Mouse (Mus musculus): Measurements from ENCODE around the gene Paxx. TPM values are rescaled to one million over a fixed set of nuclear protein-coding genes. Genes with fewer than 3 reads are reported as not detected.

Paxx gene
- polyA plus RNA-seq, 1 experiment from 2014 or later: 130 TPM

- WGBS: 70% methylated on average over 6 of the region's 6 CpGs
- no peaks in the 10 kb centered on the region for H3K36me3 ChIP-seq (ENCODE audit: control insufficient read depth, insufficient read depth, low read length)
- no peak overlapping the region for H3K9ac ChIP-seq (ENCODE audit: low read depth, low read length)
- H3K27me3 ChIP-seq (ENCODE audit: control insufficient read depth, insufficient read depth, low read depth, low read length): no peaks in the 10 kb centered on the region
- no peak overlapping the region for H3K4me3 ChIP-seq (ENCODE audit: low read depth, low read length)
- H3K27ac ChIP-seq (ENCODE audit: low read length): no peak overlapping the region
- H3K9me3 ChIP-seq (replicated peaks; ENCODE audit: control insufficient read depth, low read length, poor library complexity, severe bottlenecking): no peaks in the 10 kb centered on the region
- H3K4me1 ChIP-seq (ENCODE audit: control insufficient read depth, insufficient read depth, low read length): no peaks in the 10 kb centered on the region
- no peak for ATAC-seq
- H3K4me2 ChIP-seq (ENCODE audit: low read length): no peak overlapping the region
Measured at GRCm38 (mm10) chr2:25487965-25488670, 27.2 kb upstream of the Paxx start.

- Histone ChIP-seq H3K4me2 (ENCODE audit: low read length) (no peak overlapping the region), H3K9me3 (replicated peaks; ENCODE audit: control insufficient read depth, low read length, poor library complexity, severe bottlenecking) (no peaks in the 10 kb centered on the region), H3K4me1 (ENCODE audit: control insufficient read depth, insufficient read depth, low read length) (no peaks in the 10 kb centered on the region), H3K4me3 (ENCODE audit: low read depth, low read length) (no peak overlapping the region), H3K36me3 (ENCODE audit: control insufficient read depth, insufficient read depth, low read length) (no peaks in the 10 kb centered on the region), H3K27ac (ENCODE audit: low read length) (no peak overlapping the region), H3K9ac (ENCODE audit: low read depth, low read length) (no peak overlapping the region), H3K27me3 (ENCODE audit: control insufficient read depth, insufficient read depth, low read depth, low read length) (no peaks in the 10 kb centered on the region)
- 66% methylated on average over 11 of the region's 11 CpGs for WGBS
- no peak for ATAC-seq
Measured at GRCm38 (mm10) chr2:25484901-25485647, 24.2 kb upstream of the Paxx start.

GRCm38 (mm10) chr2:25482969-25483368 lies 22.1 kb upstream of the Paxx start:
- Histone ChIP-seq H3K9ac (ENCODE audit: low read depth, low read length) (no peak overlapping the region), H3K27me3 (ENCODE audit: control insufficient read depth, insufficient read depth, low read depth, low read length) (no peaks in the 10 kb centered on the region), H3K4me3 (ENCODE audit: low read depth, low read length) (no peak overlapping the region), H3K27ac (ENCODE audit: low read length) (no peak overlapping the region), H3K4me1 (ENCODE audit: control insufficient read depth, insufficient read depth, low read length) (no peaks in the 10 kb centered on the region), H3K36me3 (ENCODE audit: control insufficient read depth, insufficient read depth, low read length) (no peaks in the 10 kb centered on the region), H3K4me2 (ENCODE audit: low read length) (no peak overlapping the region), H3K9me3 (replicated peaks; ENCODE audit: control insufficient read depth, low read length, poor library complexity, severe bottlenecking) (no peaks in the 10 kb centered on the region)
- ATAC-seq: no peak
- WGBS: 24% methylated on average over 7 of the region's 7 CpGs

GRCm38 (mm10) chr2:25480541-25480940 lies 19.6 kb upstream of the Paxx start:
- H3K36me3 ChIP-seq (ENCODE audit: control insufficient read depth, insufficient read depth, low read length): no peaks in the 10 kb centered on the region
- H3K9ac ChIP-seq (ENCODE audit: low read depth, low read length): no peak overlapping the region
- no peak overlapping the region for H3K4me3 ChIP-seq (ENCODE audit: low read depth, low read length)
- 83% methylated on average over 1 of the region's 1 CpGs for WGBS
- H3K27ac ChIP-seq (ENCODE audit: low read length): no peak overlapping the region
- no peaks in the 10 kb centered on the region for H3K9me3 ChIP-seq (replicated peaks; ENCODE audit: control insufficient read depth, low read length, poor library complexity, severe bottlenecking)
- H3K4me2 ChIP-seq (ENCODE audit: low read length): no peak overlapping the region
- no peaks in the 10 kb centered on the region for H3K27me3 ChIP-seq (ENCODE audit: control insufficient read depth, insufficient read depth, low read depth, low read length)
- no peaks in the 10 kb centered on the region for H3K4me1 ChIP-seq (ENCODE audit: control insufficient read depth, insufficient read depth, low read length)
- ATAC-seq: no peak

- no peaks in the 10 kb centered on the region for H3K9me3 ChIP-seq (replicated peaks; ENCODE audit: control insufficient read depth, low read length, poor library complexity, severe bottlenecking)
- H3K36me3 ChIP-seq (ENCODE audit: control insufficient read depth, insufficient read depth, low read length): no peaks in the 10 kb centered on the region
- H3K9ac ChIP-seq (ENCODE audit: low read depth, low read length): no peak overlapping the region
- H3K4me1 ChIP-seq (ENCODE audit: control insufficient read depth, insufficient read depth, low read length): no peaks in the 10 kb centered on the region
- no peak overlapping the region for H3K27ac ChIP-seq (ENCODE audit: low read length)
- H3K4me2 ChIP-seq (ENCODE audit: low read length): no peak overlapping the region
- no peak overlapping the region for H3K4me3 ChIP-seq (ENCODE audit: low read depth, low read length)
- no peaks in the 10 kb centered on the region for H3K27me3 ChIP-seq (ENCODE audit: control insufficient read depth, insufficient read depth, low read depth, low read length)
- whole genome bisulfite sequencing: 78% methylated on average over 10 of the region's 10 CpGs
- ATAC-seq: no peak
Measured at GRCm38 (mm10) chr2:25479551-25480311, 18.8 kb upstream of the Paxx start.

- Histone ChIP-seq H3K27me3 (ENCODE audit: control insufficient read depth, insufficient read depth, low read depth, low read length) (no peaks in the 10 kb centered on the region), H3K4me3 (ENCODE audit: low read depth, low read length) (no peak overlapping the region), H3K27ac (ENCODE audit: low read length) (no peak overlapping the region), H3K36me3 (ENCODE audit: control insufficient read depth, insufficient read depth, low read length) (no peaks in the 10 kb centered on the region), H3K4me1 (ENCODE audit: control insufficient read depth, insufficient read depth, low read length) (no peaks in the 10 kb centered on the region), H3K9ac (ENCODE audit: low read depth, low read length) (no peak overlapping the region), H3K9me3 (replicated peaks; ENCODE audit: control insufficient read depth, low read length, poor library complexity, severe bottlenecking) (no peaks in the 10 kb centered on the region), H3K4me2 (ENCODE audit: low read length) (no peak overlapping the region)
- ATAC-seq: no peak
- 90% methylated on average over 3 of the region's 3 CpGs for WGBS
Measured at GRCm38 (mm10) chr2:25477967-25478675, 17.2 kb upstream of the Paxx start.

GRCm38 (mm10) chr2:25477541-25477940 lies 16.6 kb upstream of the Paxx start:
- Histone ChIP-seq H3K36me3 (ENCODE audit: control insufficient read depth, insufficient read depth, low read length) (no peaks in the 10 kb centered on the region), H3K4me3 (ENCODE audit: low read depth, low read length) (no peak overlapping the region), H3K9me3 (replicated peaks; ENCODE audit: control insufficient read depth, low read length, poor library complexity, severe bottlenecking) (no peaks in the 10 kb centered on the region), H3K4me1 (ENCODE audit: control insufficient read depth, insufficient read depth, low read length) (no peaks in the 10 kb centered on the region), H3K27ac (ENCODE audit: low read length) (no peak overlapping the region), H3K9ac (ENCODE audit: low read depth, low read length) (no peak overlapping the region), H3K27me3 (ENCODE audit: control insufficient read depth, insufficient read depth, low read depth, low read length) (no peaks in the 10 kb centered on the region), H3K4me2 (ENCODE audit: low read length) (no peak overlapping the region)
- no peak for ATAC-seq
- WGBS: 88% methylated on average over 8 of the region's 8 CpGs

- ATAC-seq: no peak
- Histone ChIP-seq H3K4me1 (ENCODE audit: control insufficient read depth, insufficient read depth, low read length) (no peaks in the 10 kb centered on the region), H3K36me3 (ENCODE audit: control insufficient read depth, insufficient read depth, low read length) (no peaks in the 10 kb centered on the region), H3K27ac (ENCODE audit: low read length) (no peak overlapping the region), H3K4me3 (ENCODE audit: low read depth, low read length) (no peak overlapping the region), H3K9me3 (replicated peaks; ENCODE audit: control insufficient read depth, low read length, poor library complexity, severe bottlenecking) (no peaks in the 10 kb centered on the region), H3K9ac (ENCODE audit: low read depth, low read length) (no peak overlapping the region), H3K27me3 (ENCODE audit: control insufficient read depth, insufficient read depth, low read depth, low read length) (no peaks in the 10 kb centered on the region), H3K4me2 (ENCODE audit: low read length) (no peak overlapping the region)
- 76% methylated on average over 2 of the region's 2 CpGs for WGBS
Measured at GRCm38 (mm10) chr2:25472550-25472949, 11.7 kb upstream of the Paxx start.

Data from midbrain, embryonic 16.5 days (tissue).